Mouse (Mus musculus) CH12.LX (cell line): ENCODE measurements around the gene Slc4a5. TPM values are rescaled to one million over a fixed set of nuclear protein-coding genes. Genes with fewer than 3 reads are reported as not detected.

Experiments used
- DNase-seq: peaks from one replicate; pipeline ENCODE4 v3.0.0-alpha.2; 2013; ENCODE audit errors: extremely low read depth
- H3K27ac ChIP-seq: 2 replicates; pipeline ENCODE4 v1.5.1; 2012; ENCODE audit warnings: low read depth, mild to moderate bottlenecking, control low read depth, moderate library complexity; ENCODE audit not compliant: insufficient read depth
- H3K27me3 ChIP-seq: replicated peaks from 2 replicates; pipeline ENCODE3; 2012; ENCODE audit warnings: inconsistent platforms
- H3K36me3 ChIP-seq, 2 experiments: replicated peaks in 1 of 2; 2 replicates each; pipeline versions ENCODE3 to v1.6.1; 2012; ENCODE audit warnings: inconsistent platforms in 1 of 2, low read length in 1 of 2, mild to moderate bottlenecking in 1 of 2, mixed read lengths in 1 of 2, moderate library complexity in 1 of 2; ENCODE audit not compliant: control insufficient read depth in 1 of 2, insufficient read depth in 1 of 2
- H3K4me1 ChIP-seq, 2 experiments: 2 replicates each; pipeline ENCODE4 v1.6.1; 2012; ENCODE audit warnings: inconsistent platforms in 1 of 2, moderate library complexity in 1 of 2; ENCODE audit not compliant: insufficient read depth in 2 of 2, control insufficient read depth in 1 of 2
- H3K4me2 ChIP-seq: 2 replicates; pipeline ENCODE4 v1.6.1; 2012; ENCODE audit warnings: low read depth, mild to moderate bottlenecking, control low read depth; ENCODE audit not compliant: poor library complexity, insufficient read depth, severe bottlenecking
- H3K4me3 ChIP-seq, 3 experiments: fragments of 150-350 bp in 1 of 3; sonication (generic) in 1 of 3; replicated peaks in 1 of 3; 2 replicates each; pipeline versions ENCODE3 to v1.5.1; 2011 to 2012; ENCODE audit warnings: low read depth in 2 of 3, low read length in 2 of 3, mild to moderate bottlenecking in 2 of 3, moderate library complexity in 2 of 3, control low read depth in 1 of 3, improper control_type of control experiment in 1 of 3, inconsistent platforms in 1 of 3, mixed read lengths in 1 of 3; ENCODE audit not compliant: poor library complexity in 1 of 3
- H3K79me2 ChIP-seq: replicated peaks from 2 replicates; pipeline ENCODE4 v1.6.1; 2012; ENCODE audit warnings: mild to moderate bottlenecking, moderate library complexity; ENCODE audit not compliant: control insufficient read depth, poor library complexity, insufficient read depth, severe bottlenecking; ENCODE audit errors: extremely low read depth
- H3K9ac ChIP-seq: 2 replicates; pipeline ENCODE4 v1.6.1; 2012; ENCODE audit warnings: low read depth, mild to moderate bottlenecking, control low read depth, moderate library complexity; ENCODE audit not compliant: insufficient read depth
- H3K9me3 ChIP-seq: replicated peaks from 2 replicates; pipeline ENCODE3; 2012; ENCODE audit warnings: low read length, inconsistent platforms, mixed read lengths
- BHLHE40 ChIP-seq: IDR thresholded peaks from 2 replicates; pipeline ENCODE4 v1.6.1; 2011; ENCODE audit warnings: mild to moderate bottlenecking, low read depth, low read length, improper control_type of control experiment
- CHD1 ChIP-seq: IDR thresholded peaks from 2 replicates; pipeline ENCODE4 v1.6.1; 2012; ENCODE audit warnings: low read depth, low read length, improper control_type of control experiment, inconsistent platforms
- ELF1 ChIP-seq: IDR thresholded peaks from 2 replicates; pipeline ENCODE4 v1.6.1; 2014; ENCODE audit warnings: low read depth, mild to moderate bottlenecking, inconsistent platforms, low read length, improper control_type of control experiment
- EP300 ChIP-seq: IDR thresholded peaks from 2 replicates; pipeline ENCODE4 v1.6.1; 2011; ENCODE audit warnings: low read length, improper control_type of control experiment
- ETS1 ChIP-seq: conservative IDR thresholded peaks from 2 replicates; pipeline ENCODE4 v1.6.1; 2012; ENCODE audit warnings: low read depth, mild to moderate bottlenecking, inconsistent platforms, low read length, improper control_type of control experiment, moderate library complexity
- GABPA ChIP-seq: IDR thresholded peaks from 2 replicates; pipeline ENCODE4 v1.6.1; 2012; ENCODE audit warnings: low read depth, low read length, improper control_type of control experiment, inconsistent platforms; ENCODE audit not compliant: insufficient replicate concordance
- HCFC1 ChIP-seq: IDR thresholded peaks from 2 replicates; pipeline ENCODE4 v1.6.1; 2012; ENCODE audit warnings: low read depth, mild to moderate bottlenecking, inconsistent platforms, low read length, improper control_type of control experiment
- IRF4 ChIP-seq: IDR thresholded peaks from 2 replicates; pipeline ENCODE4 v1.6.1; 2014; ENCODE audit warnings: low read depth, mild to moderate bottlenecking, inconsistent platforms, low read length, improper control_type of control experiment
- JUN ChIP-seq: IDR thresholded peaks from 2 replicates; pipeline ENCODE4 v1.6.1; 2011; ENCODE audit warnings: low read depth, mild to moderate bottlenecking, low read length, improper control_type of control experiment, moderate library complexity; ENCODE audit not compliant: insufficient read depth
- JUND ChIP-seq: conservative IDR thresholded peaks from 2 replicates; pipeline ENCODE4 v1.6.1; 2011; ENCODE audit warnings: low read depth, low read length, improper control_type of control experiment
- MAFK ChIP-seq: IDR thresholded peaks from 2 replicates; pipeline ENCODE4 v1.6.1; 2011; ENCODE audit warnings: low read length, improper control_type of control experiment; ENCODE audit not compliant: insufficient replicate concordance
- MAX ChIP-seq: IDR thresholded peaks from 2 replicates; pipeline ENCODE4 v1.6.1; 2011; ENCODE audit warnings: low read length, improper control_type of control experiment
- MAZ ChIP-seq: IDR thresholded peaks from 2 replicates; pipeline ENCODE4 v1.6.1; 2012; ENCODE audit warnings: low read depth, mild to moderate bottlenecking, inconsistent platforms, low read length, improper control_type of control experiment, moderate library complexity
- MXI1 ChIP-seq: IDR thresholded peaks from 2 replicates; pipeline ENCODE4 v1.6.1; 2011; ENCODE audit warnings: mild to moderate bottlenecking, low read depth, low read length, improper control_type of control experiment
- MYC ChIP-seq: IDR thresholded peaks from 2 replicates; pipeline ENCODE4 v1.6.1; 2011; ENCODE audit warnings: low read depth, mild to moderate bottlenecking, improper control_type of control experiment, low read length
- NELFE ChIP-seq: IDR thresholded peaks from 2 replicates; pipeline ENCODE4 v1.6.1; 2011; ENCODE audit warnings: low read depth, low read length, improper control_type of control experiment
- NRF1 ChIP-seq: IDR thresholded peaks from 2 replicates; pipeline ENCODE4 v1.6.1; 2014; ENCODE audit warnings: low read depth, mild to moderate bottlenecking, inconsistent platforms, low read length, improper control_type of control experiment, moderate library complexity
- POLR2AphosphoS2 ChIP-seq: IDR thresholded peaks from 2 replicates; pipeline ENCODE4 v1.6.1; 2011; ENCODE audit warnings: low read depth, low read length, improper control_type of control experiment
- RAD21 ChIP-seq: IDR thresholded peaks from 2 replicates; pipeline ENCODE4 v1.6.1; 2011; ENCODE audit warnings: low read depth, mild to moderate bottlenecking, low read length, improper control_type of control experiment, moderate library complexity
- SMC3 ChIP-seq: IDR thresholded peaks from 2 replicates; pipeline ENCODE4 v1.6.1; 2011; ENCODE audit warnings: low read depth, low read length, improper control_type of control experiment
- TBP ChIP-seq: conservative IDR thresholded peaks from 2 replicates; pipeline ENCODE4 v1.6.1; 2011; ENCODE audit warnings: low read depth, low read length, improper control_type of control experiment
- UBTF ChIP-seq: IDR thresholded peaks from 2 replicates; pipeline ENCODE4 v1.6.1; 2012; ENCODE audit warnings: low read depth, mild to moderate bottlenecking, inconsistent platforms, low read length, improper control_type of control experiment, moderate library complexity
- USF1 ChIP-seq: IDR thresholded peaks from 2 replicates; pipeline ENCODE4 v1.6.1; 2014; ENCODE audit warnings: low read depth, mild to moderate bottlenecking, inconsistent platforms, low read length, improper control_type of control experiment
- USF2 ChIP-seq: conservative IDR thresholded peaks from 2 replicates; pipeline ENCODE4 v1.6.1; 2011; ENCODE audit warnings: low read depth, low read length, improper control_type of control experiment
- dilution Hi-C: fragments of 300-500 bp; cut with MboI; formaldehyde crosslinking; loops from 2 replicates; pipeline ENCODE4 v1.14.3; 2020; ENCODE audit warnings: low sequenced_read_pairs; ENCODE audit not compliant: extremely low pct_unique_long_range_greater_than_20kb, extremely low pct_ligation_motif_present
- in situ Hi-C: fragments of 300-500 bp; cut with MboI; formaldehyde crosslinking; loops from 3 replicates; pipeline ENCODE4 v1.14.3; 2019; ENCODE audit warnings: low sequenced_read_pairs, low pct_ligation_motif_present, low pct_unique_long_range_greater_than_20kb, mixed read lengths
- polyA plus RNA-seq: library from polyadenylated mRNA; unstranded; fragments of >175 nt; gene quantifications from 2 replicates; pipeline ENCODE4 v1.2.1, GENCODE M21; 2012; ENCODE audit warnings: low read depth; ENCODE audit not compliant: insufficient read length
- total RNA-seq, 2 experiments: library from RNA; depleted of rRNA; stranded (reverse); fragments of 300-350 nt in 1 of 2; fragments of >200 nt in 1 of 2; gene quantifications; 2 replicates each; pipeline ENCODE4 v1.2.3; 2012 to 2014

Gene Slc4a5
- total and polyA plus RNA-seq, 3 experiments = 0.13 to 0.21 TPM; not detected in 1

- in situ Hi-C loops (no loop called here), dilution Hi-C loops (no loop called here)
- H3K27me3 ChIP-seq = no peaks in the 10 kb centered on the region
- H3K9ac ChIP-seq = no peak overlapping the region
- H3K4me1 ChIP-seq = peaks cover 5 to 31% of the 10 kb centered on the region in 2 experiments
- no peak for TF ChIP-seq UBTF
- TF ChIP-seq POLR2AphosphoS2 = no peak
- no peak for TF ChIP-seq EP300
- TF ChIP-seq NELFE = no peak
- no peak for TF ChIP-seq MAZ
- no peak for TF ChIP-seq TBP
- no peak for TF ChIP-seq GABPA
- no peak for TF ChIP-seq USF1
- H3K36me3 ChIP-seq = peaks cover 70 to 87% of the 10 kb centered on the region in 2 experiments
- no peaks in the 10 kb centered on the region for H3K9me3 ChIP-seq
- no peak overlapping the region for H3K4me3 ChIP-seq
- H3K79me2 ChIP-seq = peaks cover 48% of the 10 kb centered on the region
- no peak for DNase-seq
- no peak overlapping the region for H3K27ac ChIP-seq
- no peak overlapping the region for H3K4me2 ChIP-seq
These were observed 91.6 kb downstream of the Slc4a5 start for GRCm38 (mm10) chr6:83311206-83311605.

- dilution Hi-C loops = no loop called here
- peaks cover 56% of the 10 kb centered on the region for H3K79me2 ChIP-seq
- no peak overlapping the region for H3K9ac ChIP-seq
- no peak for DNase-seq
- peaks cover 62 to 79% of the 10 kb centered on the region in 2 experiments for H3K36me3 ChIP-seq
- in situ Hi-C loops = no loop called here
- H3K27me3 ChIP-seq = no peaks in the 10 kb centered on the region
- no peak for TF ChIP-seq JUN
- TF ChIP-seq RAD21 = no peak
- TF ChIP-seq MYC = no peak
- no peak for TF ChIP-seq MAZ
- no peak for TF ChIP-seq IRF4
- no peak for TF ChIP-seq MAX
- no peak for TF ChIP-seq MXI1
- TF ChIP-seq USF2 = no peak
- TF ChIP-seq BHLHE40 = no peak
- TF ChIP-seq ETS1 = no peak
- TF ChIP-seq EP300 = no peak
- no peak for TF ChIP-seq TBP
- no peak for TF ChIP-seq JUND
- no peak for TF ChIP-seq ELF1
- TF ChIP-seq HCFC1 = no peak
- TF ChIP-seq CHD1 = no peak
- TF ChIP-seq NRF1 = no peak
- no peak for TF ChIP-seq NELFE
- TF ChIP-seq SMC3 = no peak
- no peak for TF ChIP-seq MAFK
- TF ChIP-seq, all 38 proteins: peak for 0
- H3K27ac ChIP-seq = no peak overlapping the region
- no peak overlapping the region for H3K4me2 ChIP-seq
- peaks cover 5 to 31% of the 10 kb centered on the region in 2 experiments for H3K4me1 ChIP-seq
- H3K9me3 ChIP-seq = no peaks in the 10 kb centered on the region
- no peak overlapping the region for H3K4me3 ChIP-seq
These were observed 92.4 kb downstream of the Slc4a5 start for GRCm38 (mm10) chr6:83312021-83312420.
